Mouse (Mus musculus) forebrain, embryonic 16.5 days (tissue): ENCODE results near the gene Bckdk. TPM values are rescaled to one million over a fixed set of nuclear protein-coding genes. Genes with fewer than 3 reads are reported as not detected.

ENCODE experiments used
- ATAC-seq: fragments of 200-750 bp; cut with Nextera tagmentation; 2 replicates; pipeline ENCODE4 v1.8.0; 2017; ENCODE audit warnings: mild to moderate bottlenecking, moderate library complexity
- H3K27ac ChIP-seq: fragments of 300-500 bp; sonication (generic); 2 replicates; pipeline ENCODE4 v1.5.1; 2014; ENCODE audit warnings: low read length, control low read depth
- H3K27me3 ChIP-seq: fragments of 300-500 bp; sonication (generic); replicated peaks from 2 replicates; pipeline ENCODE4 v1.6.1; 2014; ENCODE audit warnings: low read length; ENCODE audit not compliant: control insufficient read depth, insufficient read depth
- H3K36me3 ChIP-seq: fragments of 300-500 bp; sonication (generic); 2 replicates; pipeline ENCODE4 v1.6.1; 2014; ENCODE audit not compliant: control insufficient read depth, insufficient read depth
- H3K4me1 ChIP-seq: fragments of 300-500 bp; sonication (generic); replicated peaks from 2 replicates; pipeline ENCODE4 v1.6.1; 2014; ENCODE audit warnings: low read length; ENCODE audit not compliant: control insufficient read depth, insufficient read depth
- H3K4me2 ChIP-seq: fragments of 300-500 bp; sonication (generic); 2 replicates; pipeline ENCODE4 v1.6.1; 2014; ENCODE audit warnings: mild to moderate bottlenecking, low read length, control low read depth
- H3K4me3 ChIP-seq: fragments of 300-500 bp; sonication (generic); replicated peaks from 2 replicates; pipeline ENCODE4 v1.5.1; 2014; ENCODE audit warnings: mild to moderate bottlenecking, low read length, control low read depth
- H3K9ac ChIP-seq: fragments of 300-500 bp; sonication (generic); replicated peaks from 2 replicates; pipeline ENCODE4 v1.6.1; 2014; ENCODE audit warnings: low read depth, low read length, control low read depth
- H3K9me3 ChIP-seq: fragments of 300-500 bp; sonication (generic); 2 replicates; pipeline ENCODE4 v1.6.1; 2016; ENCODE audit warnings: low read length; ENCODE audit not compliant: control insufficient read depth
- WGBS: fragments of 180-500 bp; shearing (Covaris S2); extraction: QIAGEN DNeasy Blood & Tissue Kit; methylation state at CpG from one replicate; pipeline ENCODE4 v1.1.7; 2014; 5-methylcytosine and 5-hydroxymethylcytosine counted together
- polyA plus RNA-seq: library from polyadenylated mRNA; unstranded; fragments of >200 nt; fragmentation: Nextera tagmentation; extraction: Ambion mirVana; gene quantifications from 2 replicates; pipeline ENCODE4 v1.2.1, GENCODE M21; 2015

Bckdk gene
- polyA plus RNA-seq: 79.4 and 81.7 TPM in 2 replicates

GRCm38 (mm10) chr7:127903971-127904796, at the start of gene Bckdk:
Gene Bckdk, plus strand, starts transcription at chr7:127904082.
- peak; percentile 95 for ATAC-seq
- Histone ChIP-seq H3K9ac (peak within 1 kb of the TSS; percentile 80), H3K36me3 (peaks cover 15% of the 10 kb centered on the region), H3K9me3 (no peaks in the 10 kb centered on the region), H3K4me2 (peak within 1 kb of the TSS; percentile 72), H3K4me1 (peaks cover 11% of the 10 kb centered on the region), H3K27ac (peak within 1 kb of the TSS; percentile 84), H3K4me3 (peak within 1 kb of the TSS; percentile 89), H3K27me3 (no peaks in the 10 kb centered on the region; the same call in 1 of the 2 replicates)
- WGBS: 8% methylated on average over 38 of the region's 38 CpGs

GRCm38 (mm10) chr7:127858258-127858657, 45.6 kb upstream of the Bckdk start:
- no peak overlapping the region for H3K9ac ChIP-seq
- no peak for ATAC-seq
- no peak overlapping the region for H3K4me3 ChIP-seq

GRCm38 (mm10) chr7:127866434-127866833, 37.4 kb upstream of the Bckdk start:
- peaks cover 29% of the 10 kb centered on the region for H3K36me3 ChIP-seq

More at GRCm38 (mm10) chr7:127858258-127858657, 45.6 kb upstream of the Bckdk start:
- no peaks in the 10 kb centered on the region for H3K4me1 ChIP-seq
- no peaks in the 10 kb centered on the region for H3K9me3 ChIP-seq
- 93% methylated on average over 6 of the region's 6 CpGs for WGBS
- H3K36me3 ChIP-seq: no peaks in the 10 kb centered on the region
- no peak overlapping the region for H3K4me2 ChIP-seq
- H3K27ac ChIP-seq: no peak overlapping the region
- H3K27me3 ChIP-seq: no peaks in the 10 kb centered on the region

GRCm38 (mm10) chr7:127867641-127868040, 36.2 kb upstream of the Bckdk start:
- Histone ChIP-seq H3K9me3 (no peaks in the 10 kb centered on the region), H3K27ac (no peak overlapping the region), H3K9ac (no peak overlapping the region), H3K27me3 (no peaks in the 10 kb centered on the region), H3K4me3 (no peak overlapping the region), H3K4me1 (no peaks in the 10 kb centered on the region), H3K36me3 (peaks cover 29% of the 10 kb centered on the region), H3K4me2 (no peak overlapping the region)
- no peak for ATAC-seq
- WGBS: 97% methylated on average over 18 of the region's 18 CpGs

More at GRCm38 (mm10) chr7:127866434-127866833, 37.4 kb upstream of the Bckdk start:
- 95% methylated on average over 12 of the region's 12 CpGs for WGBS
- Histone ChIP-seq H3K4me3 (no peak overlapping the region), H3K4me1 (no peaks in the 10 kb centered on the region), H3K9me3 (no peaks in the 10 kb centered on the region), H3K9ac (no peak overlapping the region), H3K27ac (no peak overlapping the region), H3K27me3 (no peaks in the 10 kb centered on the region), H3K4me2 (no peak overlapping the region)
- no peak for ATAC-seq

GRCm38 (mm10) chr7:127869149-127869810, 34.6 kb upstream of the Bckdk start:
- Histone ChIP-seq H3K27me3 (no peaks in the 10 kb centered on the region), H3K36me3 (peaks cover 26% of the 10 kb centered on the region), H3K4me1 (peaks cover 15% of the 10 kb centered on the region), H3K27ac (no peak overlapping the region), H3K4me3 (no peak overlapping the region), H3K9me3 (no peaks in the 10 kb centered on the region), H3K9ac (no peak overlapping the region), H3K4me2 (no peak overlapping the region)
- ATAC-seq: no peak
- WGBS: 61% methylated on average over 3 of the region's 3 CpGs

- Histone ChIP-seq H3K36me3 (peaks cover 26% of the 10 kb centered on the region), H3K4me1 (peaks cover 19% of the 10 kb centered on the region), H3K27ac (no peak overlapping the region), H3K27me3 (no peaks in the 10 kb centered on the region), H3K4me2 (no peak overlapping the region), H3K4me3 (no peak overlapping the region), H3K9me3 (no peaks in the 10 kb centered on the region), H3K9ac (no peak overlapping the region)
- no peak for ATAC-seq
- WGBS: 87% methylated on average over 5 of the region's 5 CpGs
Measured at GRCm38 (mm10) chr7:127870136-127870821, 33.6 kb upstream of the Bckdk start.

GRCm38 (mm10) chr7:127874812-127875626, 28.9 kb upstream of the Bckdk start:
- Histone ChIP-seq H3K27me3 (no peaks in the 10 kb centered on the region), H3K9ac (peak overlapping the region; percentile 100), H3K27ac (peak overlapping the region; percentile 100), H3K4me1 (peaks cover 27% of the 10 kb centered on the region), H3K9me3 (no peaks in the 10 kb centered on the region), H3K4me2 (peak overlapping the region; percentile 63), H3K4me3 (peak overlapping the region; percentile 93), H3K36me3 (peaks cover 13% of the 10 kb centered on the region)
- peak; percentile 26 for ATAC-seq
- 3% methylated on average over 20 of the region's 20 CpGs for WGBS

GRCm38 (mm10) chr7:127875627-127876001, 28.3 kb upstream of the Bckdk start:
- H3K9me3 ChIP-seq: no peaks in the 10 kb centered on the region
- peak; percentile 94 for ATAC-seq
- H3K4me1 ChIP-seq: peaks cover 27% of the 10 kb centered on the region
- H3K27me3 ChIP-seq: no peaks in the 10 kb centered on the region
- peaks cover 18% of the 10 kb centered on the region for H3K36me3 ChIP-seq
- peak overlapping the region; percentile 93 for H3K4me3 ChIP-seq
- peak overlapping the region; percentile 100 for H3K9ac ChIP-seq
- peak overlapping the region; percentile 63 for H3K4me2 ChIP-seq
- H3K27ac ChIP-seq: peak overlapping the region; percentile 100
- under 1% methylated on average over 43 of the region's 43 CpGs for WGBS
